Mouse (Mus musculus): ENCODE measurements around the gene Dtx3l. TPM values are rescaled to one million over a fixed set of nuclear protein-coding genes. Genes with fewer than 3 reads are reported as not detected.
"Not testable (repeated sequence)": the region's sequence is repeated elsewhere in the genome, so short reads cannot be mapped to it uniquely, and the experiment has no call there.

Dtx3l gene
- total RNA-seq, 2 experiments from 2014 or later, result 9.4 to 12.4 TPM

- DNase-seq (ENCODE audit: low spot score in 2 of 2), result no peak
These were observed 6.5 kb downstream of the Dtx3l start for GRCm38 (mm10) chr16:35932179-35933055.

GRCm38 (mm10) chr16:35924341-35924740, 14.6 kb downstream of the Dtx3l start:
- DNase-seq (ENCODE audit: low spot score in 2 of 2), result no peak

DNA sequence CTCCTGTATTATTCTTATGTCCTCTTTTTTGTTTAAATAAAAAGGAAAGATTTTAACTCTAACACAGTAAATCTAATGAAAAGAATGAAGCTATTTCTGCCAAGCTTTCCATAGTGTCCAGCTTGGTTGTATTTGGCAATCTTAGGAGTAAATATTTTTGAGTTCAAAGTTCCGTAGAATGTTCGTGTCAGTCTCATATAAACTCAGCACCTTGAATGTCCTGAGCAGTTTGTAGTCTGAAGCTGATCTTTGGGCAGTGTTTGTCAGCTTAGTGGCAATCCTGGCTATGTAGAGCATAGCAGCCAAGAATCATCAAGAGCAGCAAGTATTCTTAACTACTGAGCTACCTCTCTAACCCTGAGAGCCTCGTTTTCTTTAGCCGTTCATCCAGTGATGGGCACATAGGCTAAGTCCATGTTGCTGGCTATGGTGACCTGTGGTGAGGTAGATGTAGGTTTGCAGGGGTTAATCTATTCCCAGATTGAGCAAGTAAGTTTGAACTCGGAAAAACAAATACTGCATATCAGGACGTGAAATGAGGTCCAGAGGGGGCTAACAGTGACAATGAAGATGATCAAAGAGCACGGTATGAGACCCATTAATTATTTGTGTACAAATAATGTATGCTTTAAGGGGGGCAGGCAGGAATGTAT, 15.3 kb downstream of the Dtx3l start:
- no peak for DNase-seq (ENCODE audit: low spot score in 2 of 2)

DNA sequence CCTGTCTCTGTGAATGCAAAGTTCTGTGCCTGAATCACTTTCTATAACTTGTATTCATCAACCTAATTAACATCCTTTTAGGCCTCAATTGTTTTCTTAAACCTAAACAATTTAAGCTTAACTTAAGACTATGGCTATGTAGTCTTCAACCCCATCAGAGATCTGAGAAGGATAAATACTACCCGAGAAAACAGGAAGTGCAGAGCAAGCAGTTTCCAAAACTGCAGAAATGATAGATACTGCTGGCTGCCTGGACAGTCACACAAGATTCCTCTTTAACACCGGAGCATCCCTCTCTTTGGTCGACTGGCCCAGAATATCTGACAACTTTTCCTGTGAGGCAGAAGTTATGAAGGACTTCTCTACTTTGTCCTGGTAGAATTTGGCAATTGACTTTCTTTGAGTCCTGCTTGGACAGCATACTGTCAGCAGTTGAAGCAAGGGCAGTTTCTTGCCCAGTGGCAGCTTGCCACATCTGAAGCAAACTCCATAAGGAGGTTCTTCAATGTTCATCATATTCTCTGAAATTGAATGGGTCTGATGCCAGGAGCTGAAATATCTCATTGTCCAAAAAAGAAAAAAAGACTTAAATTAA, 16.6 kb downstream of the Dtx3l start:
- no peak for DNase-seq (ENCODE audit: low spot score in 2 of 2)

DNA sequence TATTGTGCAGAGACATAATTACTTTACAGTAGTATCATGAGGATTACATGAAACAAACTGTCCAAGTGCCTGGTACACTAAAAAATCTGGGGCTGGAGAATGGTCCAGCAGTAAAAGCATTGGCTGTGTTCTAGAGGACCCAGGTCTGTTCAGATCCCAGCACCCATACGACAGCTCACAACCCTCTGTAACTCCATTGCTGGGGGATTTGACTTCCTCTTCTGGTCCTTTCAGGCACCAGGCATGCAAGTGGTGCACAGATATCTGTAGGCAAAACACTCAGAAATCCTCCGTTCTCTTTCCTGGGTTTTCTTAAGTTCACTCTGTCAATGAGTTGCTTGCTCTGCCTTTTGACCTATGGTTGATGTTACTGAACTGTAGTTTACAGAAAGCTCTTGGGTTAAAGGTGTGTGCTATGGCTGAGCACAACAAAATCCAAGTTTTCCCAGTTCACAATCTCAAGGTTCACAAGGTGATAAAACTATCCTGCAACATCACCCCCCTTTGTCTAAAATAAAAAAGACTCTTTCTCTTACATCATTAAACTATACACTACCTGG, 17.2 kb downstream of the Dtx3l start:
- DNase-seq (ENCODE audit: low spot score in 2 of 2), result no peak

- no peak for DNase-seq (ENCODE audit: low spot score in 2 of 2)
These were observed 20.0 kb downstream of the Dtx3l start for GRCm38 (mm10) chr16:35918721-35919543.

DNA sequence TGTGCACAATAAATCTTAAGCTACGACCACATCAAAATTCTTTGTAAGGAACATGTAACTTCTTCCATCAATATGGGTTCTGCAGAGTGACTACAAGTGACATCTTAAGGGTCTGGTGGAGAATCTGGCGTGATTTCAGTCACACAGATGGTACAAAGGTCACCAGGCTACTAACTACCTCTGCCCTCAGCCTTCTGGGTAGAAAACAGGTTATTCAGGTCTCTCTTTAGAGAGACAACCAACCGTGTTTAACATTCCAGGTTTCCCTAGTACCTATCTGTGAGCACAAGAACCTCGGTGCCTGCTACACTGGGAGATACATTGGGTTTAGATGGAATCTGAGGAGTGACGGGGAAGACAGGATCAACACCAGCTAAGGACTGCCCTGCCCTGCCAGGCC, 24.6 kb downstream of the Dtx3l start:
- DNase-seq (ENCODE audit: low spot score in 2 of 2), result no peak

DNA sequence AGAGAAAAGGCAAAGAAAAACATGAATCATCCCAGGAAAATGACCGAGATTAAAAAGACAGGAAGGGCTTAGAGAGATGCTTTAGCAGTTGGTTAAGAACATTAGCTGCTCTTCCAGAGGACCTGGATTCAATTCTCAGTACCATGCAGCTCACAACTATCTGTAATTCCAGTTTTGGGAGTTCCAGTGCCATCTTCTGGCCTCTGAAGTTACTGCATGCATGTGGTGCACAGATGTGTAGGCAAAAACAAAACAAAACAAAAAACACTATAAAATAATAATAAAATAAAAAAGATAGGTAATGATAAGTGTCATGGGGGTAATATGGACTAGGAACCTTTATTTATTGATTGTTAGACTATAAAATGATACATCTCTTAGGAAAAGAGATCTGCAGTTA, 25.4 kb downstream of the Dtx3l start:
- no peak for DNase-seq (ENCODE audit: low spot score in 2 of 2)

DNA sequence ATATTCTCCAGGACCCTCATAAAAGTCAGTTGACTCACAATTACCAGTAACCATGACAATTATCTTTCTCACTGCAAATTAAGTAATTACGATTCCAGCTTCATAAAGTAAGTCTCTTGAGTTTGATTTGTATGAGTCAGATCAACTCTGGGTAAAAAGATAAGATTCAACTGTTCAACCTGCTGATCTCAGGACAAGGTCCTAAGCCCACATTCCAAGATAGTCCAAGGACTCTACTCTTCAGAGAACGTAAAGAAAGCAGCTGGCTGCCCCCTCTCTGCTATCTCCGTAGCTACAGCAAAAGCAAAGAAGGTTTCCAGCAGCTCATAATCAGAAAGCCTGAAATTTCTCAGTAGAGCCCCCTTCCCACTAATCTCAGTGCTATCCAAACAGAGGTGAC, 27.5 kb downstream of the Dtx3l start:
- DNase-seq (ENCODE audit: low spot score in 2 of 2), result no peak

DNA sequence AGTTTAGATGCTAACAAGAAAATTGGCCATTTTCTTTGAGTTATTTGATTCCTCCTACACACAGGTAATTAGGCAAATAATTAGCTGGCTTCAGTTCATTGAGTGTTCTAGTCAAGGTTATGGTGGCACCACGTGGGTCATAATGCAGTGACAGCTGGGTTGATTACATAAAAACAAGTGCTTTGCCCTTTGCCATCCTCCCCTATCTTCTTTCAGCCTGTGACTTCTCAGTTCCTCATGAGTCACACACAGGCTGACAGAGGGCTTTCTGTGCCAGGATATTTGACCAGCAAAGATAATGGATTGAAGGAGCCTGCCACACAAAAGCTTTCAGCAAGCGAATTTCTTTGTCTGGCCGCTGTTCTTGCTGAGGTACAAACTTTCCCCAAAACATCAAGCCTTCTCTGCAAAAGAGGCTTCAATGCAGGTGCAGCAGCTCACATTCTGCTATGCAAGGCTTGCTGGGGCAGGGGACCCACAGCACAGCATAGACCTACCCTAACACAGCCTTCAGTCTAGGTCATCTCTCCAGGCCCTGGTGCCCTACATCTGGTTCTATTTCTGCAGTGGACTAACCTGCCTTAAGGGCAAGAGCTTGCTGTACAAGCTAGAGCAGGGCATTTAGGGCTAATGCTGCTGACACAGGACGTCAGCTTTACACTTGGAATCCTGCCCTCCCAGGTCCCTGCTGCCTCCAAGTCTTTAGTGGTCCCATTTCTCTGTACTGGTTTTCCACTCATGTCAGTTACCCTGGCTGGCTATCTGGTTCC, 31.3 kb downstream of the Dtx3l start:
- DNase-seq (ENCODE audit: low spot score in 2 of 2), result no peak

DNA sequence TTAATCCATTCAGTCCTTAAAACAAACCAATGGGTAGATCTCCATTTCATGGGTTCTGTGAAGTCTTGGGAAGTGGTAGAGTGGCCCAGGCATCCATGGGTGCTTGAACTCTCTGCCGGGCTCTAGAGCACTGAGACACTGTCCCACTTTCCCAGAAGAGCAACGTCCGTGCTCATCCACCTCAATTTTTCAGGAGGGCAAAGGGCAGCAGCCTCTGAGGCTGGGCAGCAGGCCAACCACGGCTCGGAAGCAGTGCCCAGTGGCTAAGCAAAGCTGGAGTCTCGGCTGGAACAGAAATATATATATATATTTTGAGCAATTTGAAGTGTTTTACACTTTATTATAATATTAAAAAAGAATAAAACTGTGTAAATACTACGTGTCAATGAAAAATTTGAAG, 32.1 kb downstream of the Dtx3l start:
- no peak for DNase-seq (ENCODE audit: low spot score in 2 of 2)

DNA sequence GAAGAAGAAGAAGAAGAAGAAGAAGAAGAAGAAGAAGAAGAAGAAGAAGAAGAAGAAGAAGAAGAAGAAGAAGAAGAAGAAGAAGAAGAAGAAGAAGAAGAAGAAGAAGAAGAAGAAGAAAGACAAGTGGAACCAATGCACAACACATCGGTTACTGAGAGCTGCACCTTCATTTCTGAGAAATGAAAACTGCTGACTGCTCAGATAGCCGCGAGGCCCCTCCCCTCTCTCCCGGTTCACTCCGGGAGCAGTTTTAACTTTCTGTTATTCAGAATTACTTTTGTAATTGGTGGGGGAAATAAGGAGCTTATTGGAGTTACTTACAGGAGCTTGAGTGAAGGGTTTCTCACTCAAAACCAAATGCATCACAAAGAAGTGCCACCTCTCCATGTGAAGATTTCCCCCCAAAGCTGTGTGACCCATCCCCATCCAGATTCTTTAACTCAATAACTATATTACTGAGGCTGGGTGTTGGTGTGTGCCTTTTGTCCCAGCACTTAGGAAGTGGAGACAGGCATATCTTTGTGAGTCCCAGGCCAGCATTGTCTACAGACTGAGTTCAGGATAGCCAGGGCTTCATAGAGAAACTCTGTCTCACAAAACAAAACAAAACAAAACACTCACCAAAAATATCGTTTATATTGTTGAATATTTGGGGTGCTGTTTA, 33.0 kb downstream of the Dtx3l start:
- no peak for DNase-seq (ENCODE audit: low spot score in 2 of 2)

DNA sequence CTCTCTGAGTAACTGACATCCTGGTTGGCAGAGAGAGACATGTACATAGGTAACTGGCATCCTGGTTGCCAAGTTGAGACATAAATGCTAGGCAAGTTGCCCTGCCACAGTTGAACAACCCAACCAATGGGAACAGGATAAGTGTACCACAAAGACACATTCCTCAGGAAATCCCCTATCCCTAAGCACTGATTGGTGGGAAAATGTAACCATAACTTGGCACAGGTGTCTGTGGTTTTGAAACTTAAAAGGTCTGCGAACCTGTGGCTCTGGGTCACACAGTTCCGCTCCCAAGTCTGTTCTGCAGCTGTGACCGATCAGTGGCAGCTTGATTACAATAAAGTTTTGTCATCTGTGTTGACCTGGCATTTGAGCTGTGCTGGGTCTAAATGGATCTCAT, 33.6 kb downstream of the Dtx3l start:
- no peak for DNase-seq (ENCODE audit: low spot score in 2 of 2)

- no peak for DNase-seq (ENCODE audit: low spot score in 2 of 2)
These were observed 34.7 kb downstream of the Dtx3l start for GRCm38 (mm10) chr16:35904121-35904736.

- DNase-seq (ENCODE audit: low spot score in 2 of 2), result no peak
These were observed 35.8 kb downstream of the Dtx3l start for GRCm38 (mm10) chr16:35903014-35903640.

GRCm38 (mm10) chr16:35900541-35900940, 38.4 kb downstream of the Dtx3l start:
- DNase-seq (ENCODE audit: low spot score in 2 of 2), result no peak

- DNase-seq (ENCODE audit: low spot score in 2 of 2), result no peak
These were observed 44.0 kb downstream of the Dtx3l start for GRCm38 (mm10) chr16:35894997-35895396.

GRCm38 (mm10) chr16:35891603-35892002, 47.3 kb downstream of the Dtx3l start:
- DNase-seq (ENCODE audit: low spot score in 2 of 2), result not testable (repeated sequence)

- DNase-seq (ENCODE audit: low spot score in 2 of 2), result no peak
These were observed 48.3 kb downstream of the Dtx3l start for GRCm38 (mm10) chr16:35890645-35891044.

Data from adrenal gland, postnatal 4 days (tissue).